Comparison of ENCODE assay signal across 8 mouse cellular contexts in the genomic region with DNA sequence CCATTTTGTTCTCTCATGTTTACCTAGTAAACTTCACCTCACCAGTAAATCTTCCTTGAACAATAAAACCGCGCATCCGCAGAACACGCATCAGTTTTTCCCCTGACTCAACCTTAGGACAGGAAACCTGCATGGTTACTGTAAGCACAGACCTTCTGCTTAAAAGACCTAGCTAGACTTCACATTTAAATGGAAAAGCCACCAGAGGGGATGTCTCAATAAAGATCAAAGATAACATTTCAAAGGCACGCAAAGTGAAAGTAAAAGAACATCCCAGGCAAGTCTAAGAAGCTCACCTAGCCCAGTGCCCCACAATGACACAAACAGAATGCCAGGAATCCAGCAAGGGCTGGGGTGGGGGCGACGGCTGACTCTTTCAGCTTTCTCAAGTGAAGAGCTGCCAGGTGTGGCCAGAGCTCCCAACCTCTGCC. TPM values are rescaled to one million over a fixed set of nuclear protein-coding genes. Genes with fewer than 3 reads are reported as not detected.
DNase-seq lines count a peak whose midpoint lies in the region; ATAC-seq lines count a peak whose summit lies in the region.

No protein-coding gene starts in this region.

- H3K9me3 ChIP-seq in midbrain, embryonic 10.5 days (replicated peaks) = no peaks in the 10 kb centered on the region
- H3K9me3 ChIP-seq in midbrain, embryonic 14.5 days (ENCODE audit: control insufficient read depth, low read length) = no peaks in the 10 kb centered on the region
- H3K9me3 ChIP-seq in embryonic facial prominence, embryonic 15.5 days (replicated peaks) = no peaks in the 10 kb centered on the region

- peak overlapping the region; percentile 56 for H3K4me3 ChIP-seq in midbrain, embryonic 10.5 days
- H3K4me3 ChIP-seq in midbrain, embryonic 14.5 days (replicated peaks; ENCODE audit: low read depth, low read length) = no peak overlapping the region
- peak overlapping the region; percentile 33 for H3K4me3 ChIP-seq in embryonic facial prominence, embryonic 15.5 days (replicated peaks)

- WGBS in midbrain, embryonic 10.5 days = 38% methylated on average over 7 of the region's 7 CpGs
- 54% methylated on average over 7 of the region's 7 CpGs for WGBS in midbrain, embryonic 14.5 days
- 43% methylated on average over 7 of the region's 7 CpGs for WGBS in embryonic facial prominence, embryonic 15.5 days

- no peak for DNase-seq in midbrain, embryonic 10.5 days (ENCODE audit: low spot score)
- no peak for DNase-seq in midbrain, embryonic 14.5 days
- DNase-seq in kidney, postnatal 14 days = peak; percentile 29
- peak; percentile 25 to 32 for DNase-seq in natural killer cell, adult 2 months (ENCODE audit: low spot score in 2 of 2)
- no peak for DNase-seq in left cerebral cortex, adult 8-10 months (ENCODE audit: low spot score in 2 of 2)
- DNase-seq in cerebellum, adult 11-12 months = no peak
- no peak for DNase-seq in left cerebral cortex, adult 9 months (ENCODE audit: low spot score in 2 of 2)

- H3K4me1 ChIP-seq in midbrain, embryonic 10.5 days = peaks cover 52% of the 10 kb centered on the region
- H3K4me1 ChIP-seq in midbrain, embryonic 14.5 days (ENCODE audit: control insufficient read depth, insufficient read depth, low read length) = peaks cover 11% of the 10 kb centered on the region
- H3K4me1 ChIP-seq in embryonic facial prominence, embryonic 15.5 days = 0 out of 2 replicates have a peak, but pooled peaks cover 7% of the 10 kb centered on the region

- peak overlapping the region; percentile 71; the same call in 1 of the 2 replicates for H3K27ac ChIP-seq in midbrain, embryonic 10.5 days (replicated peaks)
- no peak overlapping the region for H3K27ac ChIP-seq in midbrain, embryonic 14.5 days (replicated peaks; ENCODE audit: low read depth, low read length)
- 0 out of 2 replicates have a peak overlapping the region, but pooled peaks have one; percentile 73 for H3K27ac ChIP-seq in embryonic facial prominence, embryonic 15.5 days (replicated peaks)

- no peak overlapping the region for H3K4me2 ChIP-seq in midbrain, embryonic 14.5 days (ENCODE audit: low read length)
- H3K4me2 ChIP-seq in embryonic facial prominence, embryonic 15.5 days (replicated peaks) = peak overlapping the region; percentile 49

- H3K27me3 ChIP-seq in midbrain, embryonic 10.5 days (ENCODE audit: low read depth, poor library complexity, severe bottlenecking) = peaks cover 8% of the 10 kb centered on the region; the same call in 1 of the 2 replicates
- no peaks in the 10 kb centered on the region; the same call in 1 of the 2 replicates for H3K27me3 ChIP-seq in midbrain, embryonic 14.5 days (ENCODE audit: control insufficient read depth, insufficient read depth, low read length)
- H3K27me3 ChIP-seq in embryonic facial prominence, embryonic 15.5 days = no peaks in the 10 kb centered on the region

- H3K9ac ChIP-seq in midbrain, embryonic 14.5 days (replicated peaks; ENCODE audit: low read length) = no peak overlapping the region
- H3K9ac ChIP-seq in embryonic facial prominence, embryonic 15.5 days = no peak overlapping the region

- no peak for ATAC-seq in midbrain, embryonic 14.5 days (ENCODE audit: low FRiP score, low TSS enrichment)
- no peak for ATAC-seq in embryonic facial prominence, embryonic 15.5 days (ENCODE audit: insufficient number of reproducible peaks, low FRiP score, low TSS enrichment, low read depth)

- H3K36me3 ChIP-seq in midbrain, embryonic 10.5 days = peaks cover 27% of the 10 kb centered on the region
- H3K36me3 ChIP-seq in midbrain, embryonic 14.5 days (ENCODE audit: control insufficient read depth, insufficient read depth, low read length) = peaks cover 5% of the 10 kb centered on the region; the same call in 1 of the 2 replicates
- peaks cover 3% of the 10 kb centered on the region; the same call in 1 of the 2 replicates for H3K36me3 ChIP-seq in embryonic facial prominence, embryonic 15.5 days

RNA-seq across cellular contexts. Expression of a gene that starts 58.4 kb away (rescaled TPM):
- polyA plus RNA-seq in midbrain, embryonic 10.5 days (2016; fragmentation: Nextera tagmentation; extraction: Ambion mirVana) = not detected in 2 replicates
- polyA plus RNA-seq in midbrain, embryonic 14.5 days (2014; fragmentation: Nextera tagmentation; extraction: Ambion mirVana) = not detected in 2 replicates
- 10.6 and 14.4 TPM in 2 replicates for polyA plus RNA-seq in embryonic facial prominence, embryonic 15.5 days (2015; fragmentation: Nextera tagmentation; extraction: Ambion mirVana)
- under 1 TPM in 2 of 4 experiments, not detected in 2; 0.27 to 0.33 TPM for total RNA-seq in left cerebral cortex, adult 8-10 months (2022)

Comparison
In these comparisons a context has a peak if more than half of its experiments do, and no peak if none do; other contexts are left out.
1. DNase-seq: peak in kidney, postnatal 14 days (single experiment) and natural killer cell, adult 2 months (2 of 2); none in midbrain, embryonic 10.5 days (single experiment), midbrain, embryonic 14.5 days (single experiment), left cerebral cortex, adult 8-10 months (0 of 2), cerebellum, adult 11-12 months (single experiment) and left cerebral cortex, adult 9 months (0 of 2).
2. RNA of a gene that starts 58.4 kb away (polyA plus RNA-seq): 10.6 to 14.4 TPM in embryonic facial prominence, embryonic 15.5 days; not detected in midbrain, embryonic 10.5 days and not detected in midbrain, embryonic 14.5 days; every median in the first group is over 10 times any median in the second.